Mouse (Mus musculus) liver, embryonic 13.5 days (tissue): ENCODE measurements around the gene 1190005I06Rik. TPM values are rescaled to one million over a fixed set of nuclear protein-coding genes. Genes with fewer than 3 reads are reported as not detected.

Source experiments
- ATAC-seq: fragments of 200-750 bp; cut with Nextera tagmentation; 2 replicates; pipeline ENCODE4 v1.8.0; 2017; ENCODE audit warnings: low read depth, mild to moderate bottlenecking, moderate number of reproducible peaks, moderate library complexity
- DNase-seq: peaks from one replicate; pipeline ENCODE4 v3.0.0; 2022
- H3K27ac ChIP-seq: fragments of 300-500 bp; sonication (generic); 2 replicates; pipeline ENCODE4 v1.5.1; 2015; ENCODE audit warnings: moderate library complexity, mild to moderate bottlenecking, inconsistent platforms
- H3K27me3 ChIP-seq: fragments of 300-500 bp; sonication (generic); 2 replicates; pipeline ENCODE4 v1.6.1; 2015; ENCODE audit warnings: mild to moderate bottlenecking, inconsistent platforms
- H3K36me3 ChIP-seq: fragments of 300-500 bp; sonication (generic); 2 replicates; pipeline ENCODE4 v1.6.1; 2015; ENCODE audit warnings: mild to moderate bottlenecking, inconsistent platforms
- H3K4me1 ChIP-seq: fragments of 300-500 bp; sonication (generic); replicated peaks from 2 replicates; pipeline ENCODE4 v1.6.1; 2015; ENCODE audit warnings: inconsistent platforms
- H3K4me2 ChIP-seq: fragments of 300-500 bp; sonication (generic); 2 replicates; pipeline ENCODE4 v1.6.1; 2015; ENCODE audit warnings: inconsistent platforms, mild to moderate bottlenecking, moderate library complexity
- H3K4me3 ChIP-seq: fragments of 300-500 bp; sonication (generic); replicated peaks from 2 replicates; pipeline ENCODE4 v1.5.1; 2015; ENCODE audit warnings: mild to moderate bottlenecking, inconsistent platforms
- H3K9ac ChIP-seq: fragments of 300-500 bp; sonication (generic); 2 replicates; pipeline ENCODE4 v1.6.1; 2015; ENCODE audit warnings: mild to moderate bottlenecking, inconsistent platforms
- H3K9me3 ChIP-seq: fragments of 300-500 bp; sonication (generic); replicated peaks from 2 replicates; pipeline ENCODE4 v1.6.1; 2016; ENCODE audit warnings: inconsistent platforms
- WGBS: fragments of 180-500 bp; shearing (Covaris S2); methylation state at CpG from one replicate; pipeline ENCODE4 v1.1.7; 2015; ENCODE audit not compliant: insufficient replicate concordance; 5-methylcytosine and 5-hydroxymethylcytosine counted together
- polyA plus RNA-seq: library from polyadenylated mRNA; unstranded; fragments of >200 nt; fragmentation: Nextera tagmentation; extraction: Ambion mirVana; gene quantifications from 2 replicates; pipeline ENCODE4 v1.2.1, GENCODE M21; 2015

Gene 1190005I06Rik
- 0.89 and 1.2 TPM in 2 replicates for polyA plus RNA-seq

GRCm38 (mm10) chr8:120647532-120647931 is at the start of gene 1190005I06Rik:
Gene 1190005I06Rik (minus strand): TSS chr8:120647632.
- H3K27me3 ChIP-seq = no peaks in the 10 kb centered on the region
- H3K4me3 ChIP-seq = no peak within 1 kb of the TSS
- no peak within 1 kb of the TSS for H3K27ac ChIP-seq
- H3K4me1 ChIP-seq = no peaks in the 10 kb centered on the region
- ATAC-seq (no peak), DNase-seq (no peak)
- no peak within 1 kb of the TSS for H3K9ac ChIP-seq
- 53% methylated on average over 7 of the region's 7 CpGs for WGBS
- H3K36me3 ChIP-seq = no peaks in the 10 kb centered on the region
- H3K4me2 ChIP-seq = no peak within 1 kb of the TSS
- H3K9me3 ChIP-seq = no peaks in the 10 kb centered on the region

GRCm38 (mm10) chr8:120696401-120697153 is 49.1 kb upstream of the 1190005I06Rik start:
- Histone ChIP-seq H3K27ac (no peak overlapping the region), H3K36me3 (no peaks in the 10 kb centered on the region), H3K4me2 (no peak overlapping the region), H3K4me3 (no peak overlapping the region), H3K9ac (no peak overlapping the region), H3K27me3 (peaks cover 4% of the 10 kb centered on the region; the same call in 1 of the 2 replicates), H3K9me3 (no peaks in the 10 kb centered on the region), H3K4me1 (peaks cover 38% of the 10 kb centered on the region)
- ATAC-seq (no peak), DNase-seq (no peak)
- 57% methylated on average over 13 of the region's 13 CpGs for WGBS

GRCm38 (mm10) chr8:120693861-120694493 is 46.5 kb upstream of the 1190005I06Rik start:
- no peaks in the 10 kb centered on the region for H3K9me3 ChIP-seq
- DNase-seq = peak; percentile 55
- peak; percentile 41 for ATAC-seq
- no peaks in the 10 kb centered on the region for H3K27me3 ChIP-seq
- H3K36me3 ChIP-seq = no peaks in the 10 kb centered on the region
- H3K4me3 ChIP-seq = no peak overlapping the region
- H3K9ac ChIP-seq = no peak overlapping the region
- H3K27ac ChIP-seq = no peak overlapping the region
- H3K4me2 ChIP-seq = 0 out of 2 replicates have a peak overlapping the region, but pooled peaks have one; percentile 13
- 40% methylated on average over 22 of the region's 22 CpGs for WGBS
- H3K4me1 ChIP-seq = peaks cover 29% of the 10 kb centered on the region

- H3K4me1 ChIP-seq = peaks cover 28% of the 10 kb centered on the region
- no peak overlapping the region for H3K9ac ChIP-seq
- H3K27me3 ChIP-seq = no peaks in the 10 kb centered on the region
- no peak for DNase-seq
- H3K36me3 ChIP-seq = no peaks in the 10 kb centered on the region
- H3K4me3 ChIP-seq = no peak overlapping the region
- no peak overlapping the region for H3K4me2 ChIP-seq
- WGBS = 62% methylated on average over 4 of the region's 4 CpGs
- no peak for ATAC-seq
- H3K9me3 ChIP-seq = no peaks in the 10 kb centered on the region
- no peak overlapping the region for H3K27ac ChIP-seq
Observed at GRCm38 (mm10) chr8:120692934-120693333, 45.5 kb upstream of the 1190005I06Rik start.

- Histone ChIP-seq H3K4me3 (no peak overlapping the region), H3K27me3 (no peaks in the 10 kb centered on the region), H3K9me3 (no peaks in the 10 kb centered on the region), H3K36me3 (no peaks in the 10 kb centered on the region), H3K4me1 (peaks cover 13% of the 10 kb centered on the region), H3K27ac (no peak overlapping the region), H3K4me2 (no peak overlapping the region), H3K9ac (no peak overlapping the region)
- DNase-seq (no peak), ATAC-seq (no peak)
- 64% methylated on average over 7 of the region's 7 CpGs for WGBS
Observed at GRCm38 (mm10) chr8:120688511-120688910, 41.1 kb upstream of the 1190005I06Rik start.

- peaks cover 12% of the 10 kb centered on the region for H3K4me1 ChIP-seq
- no peak overlapping the region for H3K27ac ChIP-seq
- no peaks in the 10 kb centered on the region for H3K9me3 ChIP-seq
- H3K27me3 ChIP-seq = no peaks in the 10 kb centered on the region
- 57% methylated on average over 8 of the region's 8 CpGs for WGBS
- no peak overlapping the region for H3K4me2 ChIP-seq
- H3K4me3 ChIP-seq = no peak overlapping the region
- H3K36me3 ChIP-seq = no peaks in the 10 kb centered on the region
- ATAC-seq (no peak), DNase-seq (no peak)
- no peak overlapping the region for H3K9ac ChIP-seq
Observed at GRCm38 (mm10) chr8:120687786-120688185, 40.4 kb upstream of the 1190005I06Rik start.

GRCm38 (mm10) chr8:120686576-120686975 is 39.1 kb upstream of the 1190005I06Rik start:
- H3K9ac ChIP-seq = no peak overlapping the region
- no peaks in the 10 kb centered on the region for H3K27me3 ChIP-seq
- no peak overlapping the region for H3K27ac ChIP-seq
- DNase-seq = no peak
- 58% methylated on average over 5 of the region's 5 CpGs for WGBS
- H3K36me3 ChIP-seq = no peaks in the 10 kb centered on the region
- H3K4me2 ChIP-seq = no peak overlapping the region
- peaks cover 9% of the 10 kb centered on the region for H3K4me1 ChIP-seq
- no peak for ATAC-seq
- H3K4me3 ChIP-seq = no peak overlapping the region
- H3K9me3 ChIP-seq = no peaks in the 10 kb centered on the region

- H3K27ac ChIP-seq = 0 out of 2 replicates have a peak overlapping the region, but pooled peaks have one; percentile 9
- ATAC-seq (no peak), DNase-seq (no peak)
- H3K4me3 ChIP-seq = no peak overlapping the region
- peaks cover 9% of the 10 kb centered on the region for H3K4me1 ChIP-seq
- no peak overlapping the region for H3K9ac ChIP-seq
- H3K9me3 ChIP-seq = no peaks in the 10 kb centered on the region
- H3K36me3 ChIP-seq = no peaks in the 10 kb centered on the region
- H3K27me3 ChIP-seq = peaks cover 4% of the 10 kb centered on the region
- 26% methylated on average over 13 of the region's 13 CpGs for WGBS
- no peak overlapping the region for H3K4me2 ChIP-seq
Observed at GRCm38 (mm10) chr8:120686051-120686450, 38.6 kb upstream of the 1190005I06Rik start.

GRCm38 (mm10) chr8:120685591-120685990 is 38.2 kb upstream of the 1190005I06Rik start:
- Histone ChIP-seq H3K9ac (no peak overlapping the region), H3K4me2 (no peak overlapping the region), H3K9me3 (no peaks in the 10 kb centered on the region), H3K27ac (0 out of 2 replicates have a peak overlapping the region, but pooled peaks have one; percentile 34), H3K27me3 (peaks cover 5% of the 10 kb centered on the region), H3K4me3 (no peak overlapping the region), H3K4me1 (peaks cover 9% of the 10 kb centered on the region), H3K36me3 (no peaks in the 10 kb centered on the region)
- DNase-seq (no peak), ATAC-seq (no peak)
- 67% methylated on average over 8 of the region's 8 CpGs for WGBS

- Histone ChIP-seq H3K9me3 (no peaks in the 10 kb centered on the region), H3K27me3 (peaks cover 5% of the 10 kb centered on the region), H3K36me3 (no peaks in the 10 kb centered on the region), H3K9ac (no peak overlapping the region), H3K4me2 (no peak overlapping the region), H3K27ac (0 out of 2 replicates have a peak overlapping the region, but pooled peaks have one; percentile 34), H3K4me3 (no peak overlapping the region), H3K4me1 (peaks cover 12% of the 10 kb centered on the region)
- ATAC-seq (no peak), DNase-seq (no peak)
- 64% methylated on average over 5 of the region's 5 CpGs for WGBS
Observed at GRCm38 (mm10) chr8:120685097-120685496, 37.7 kb upstream of the 1190005I06Rik start.

- Histone ChIP-seq H3K4me1 (peaks cover 22% of the 10 kb centered on the region), H3K27me3 (peaks cover 5% of the 10 kb centered on the region), H3K9ac (no peak overlapping the region), H3K9me3 (no peaks in the 10 kb centered on the region), H3K4me3 (no peak overlapping the region), H3K4me2 (no peak overlapping the region), H3K27ac (no peak overlapping the region), H3K36me3 (no peaks in the 10 kb centered on the region)
- DNase-seq = no peak
- WGBS = 42% methylated on average over 5 of the region's 5 CpGs
- ATAC-seq = no peak
Observed at GRCm38 (mm10) chr8:120684082-120684481, 36.6 kb upstream of the 1190005I06Rik start.
